Mouse (Mus musculus) hindbrain, embryonic 10.5 days (tissue): ENCODE data around the gene Anks1. TPM values are rescaled to one million over a fixed set of nuclear protein-coding genes. Genes with fewer than 3 reads are reported as not detected.
"Not testable (repeated sequence)": the region's sequence is repeated elsewhere in the genome, so short reads cannot be mapped to it uniquely, and the experiment has no call there.

Source experiments
- DNase-seq: peaks from one replicate; pipeline ENCODE4 v3.0.0-alpha.2; 2017; ENCODE audit warnings: low spot score
- H3K27ac ChIP-seq: fragments of 300-500 bp; sonication (generic); 2 replicates; pipeline ENCODE4 v1.5.1; 2016; ENCODE audit warnings: mild to moderate bottlenecking, moderate library complexity
- H3K27me3 ChIP-seq: fragments of 300-500 bp; sonication (generic); 2 replicates; pipeline ENCODE4 v1.6.1; 2016; ENCODE audit warnings: mild to moderate bottlenecking; ENCODE audit not compliant: poor library complexity, insufficient read depth, severe bottlenecking
- H3K36me3 ChIP-seq: fragments of 300-500 bp; sonication (generic); 2 replicates; pipeline ENCODE4 v1.6.1; 2016; ENCODE audit warnings: mild to moderate bottlenecking, moderate library complexity
- H3K4me1 ChIP-seq: fragments of 300-500 bp; sonication (generic); replicated peaks from 2 replicates; pipeline ENCODE4 v1.6.1; 2016; ENCODE audit warnings: mild to moderate bottlenecking
- H3K4me3 ChIP-seq: fragments of 300-500 bp; sonication (generic); 2 replicates; pipeline ENCODE4 v1.5.1; 2016; ENCODE audit warnings: mild to moderate bottlenecking, moderate library complexity
- H3K9me3 ChIP-seq: fragments of 300-500 bp; sonication (generic); 2 replicates; pipeline ENCODE4 v1.6.1; 2016; ENCODE audit warnings: mild to moderate bottlenecking, moderate library complexity
- WGBS: fragments of 180-500 bp; shearing (Covaris S2); methylation state at CpG from one replicate; pipeline ENCODE4 v1.1.7; 2016; 5-methylcytosine and 5-hydroxymethylcytosine counted together
- polyA plus RNA-seq: library from polyadenylated mRNA; unstranded; fragments of >200 nt; fragmentation: Nextera tagmentation; extraction: Ambion mirVana; gene quantifications from 2 replicates; pipeline ENCODE4 v1.2.1, GENCODE M21; 2016

Anks1 gene
- polyA plus RNA-seq, 1 experiment from 2014 or later = 62.0 TPM

DNA sequence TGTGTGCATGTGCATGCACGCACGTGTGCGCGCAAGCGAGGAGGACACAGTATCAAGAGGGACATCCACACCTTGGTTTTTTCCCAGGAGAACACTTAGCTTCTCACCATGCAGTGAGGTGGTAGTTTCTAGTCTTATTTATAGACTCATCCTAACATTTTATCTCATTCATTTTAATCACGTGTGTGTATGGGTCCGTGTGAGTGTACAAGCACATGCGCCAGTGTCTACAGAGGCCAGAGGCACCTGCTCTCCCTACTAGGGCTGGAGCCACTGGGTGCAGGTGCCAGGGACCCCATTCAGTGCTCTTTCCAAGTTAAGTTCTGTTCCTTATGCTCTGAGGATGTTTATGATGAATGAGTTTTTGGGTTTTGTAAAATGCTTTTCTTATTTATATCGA, 48.5 kb downstream of the Anks1 start:
- no peaks in the 10 kb centered on the region for H3K9me3 ChIP-seq
- no peak for DNase-seq
- WGBS = 97% methylated on average over 9 of the region's 9 CpGs
- no peaks in the 10 kb centered on the region for H3K36me3 ChIP-seq
- H3K4me3 ChIP-seq = no peak overlapping the region
- peaks cover 11% of the 10 kb centered on the region for H3K4me1 ChIP-seq
- H3K27ac ChIP-seq = no peak overlapping the region
- no peaks in the 10 kb centered on the region for H3K27me3 ChIP-seq

- Histone ChIP-seq H3K4me1 (0 out of 2 replicates have a peak, but pooled peaks cover 14% of the 10 kb centered on the region), H3K36me3 (no peaks in the 10 kb centered on the region), H3K4me3 (no peak overlapping the region), H3K27ac (0 out of 2 replicates have a peak overlapping the region, but pooled peaks have one; percentile 31), H3K27me3 (no peaks in the 10 kb centered on the region), H3K9me3 (no peaks in the 10 kb centered on the region)
- no peak for DNase-seq
- WGBS = 86% methylated on average over 21 of the region's 21 CpGs
These were observed 51.3 kb downstream of the Anks1 start for GRCm38 (mm10) chr17:27960128-27961111.

- 0 out of 2 replicates have a peak, but pooled peaks cover 20% of the 10 kb centered on the region for H3K4me1 ChIP-seq
- not testable (repeated sequence) for H3K27me3 ChIP-seq, H3K9me3 ChIP-seq, DNase-seq, H3K4me3 ChIP-seq, H3K27ac ChIP-seq, H3K36me3 ChIP-seq
- 91% methylated on average over 7 of the region's 7 CpGs for WGBS
These were observed 54.0 kb downstream of the Anks1 start for GRCm38 (mm10) chr17:27963120-27963519.

DNA sequence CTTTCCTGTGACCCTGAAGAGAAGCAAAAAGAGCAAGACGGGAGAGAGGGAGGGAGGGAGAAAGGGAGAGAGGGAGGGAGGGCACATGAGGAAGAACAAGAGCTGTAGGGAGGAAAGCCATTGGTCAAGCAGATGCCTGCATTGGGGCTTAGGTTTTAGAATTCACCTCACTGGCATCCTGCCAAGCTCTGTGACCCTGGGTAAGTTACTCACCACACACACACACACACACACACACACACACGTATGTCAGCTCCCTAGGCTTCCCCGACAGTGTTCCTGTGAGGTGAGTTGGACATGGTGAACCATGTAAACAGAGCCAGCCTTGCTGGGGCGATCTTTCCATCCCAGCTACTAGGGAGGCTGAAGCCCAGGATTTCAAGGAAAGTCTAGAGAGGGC, 55.5 kb downstream of the Anks1 start:
- no peak for DNase-seq
- Histone ChIP-seq H3K4me3 (no peak overlapping the region), H3K4me1 (peaks cover 32% of the 10 kb centered on the region), H3K36me3 (no peaks in the 10 kb centered on the region), H3K9me3 (no peaks in the 10 kb centered on the region), H3K27ac (peak overlapping the region; percentile 12; the same call in 1 of the 2 replicates), H3K27me3 (no peaks in the 10 kb centered on the region)
- WGBS = 70% methylated on average over 4 of the region's 4 CpGs

- Histone ChIP-seq H3K36me3 (no peaks in the 10 kb centered on the region), H3K9me3 (no peaks in the 10 kb centered on the region), H3K27ac (no peak overlapping the region), H3K4me1 (peaks cover 36% of the 10 kb centered on the region), H3K4me3 (no peak overlapping the region), H3K27me3 (no peaks in the 10 kb centered on the region)
- no peak for DNase-seq
- WGBS = 89% methylated on average over 10 of the region's 10 CpGs
These were observed 56.2 kb downstream of the Anks1 start for GRCm38 (mm10) chr17:27965292-27965691.

DNA sequence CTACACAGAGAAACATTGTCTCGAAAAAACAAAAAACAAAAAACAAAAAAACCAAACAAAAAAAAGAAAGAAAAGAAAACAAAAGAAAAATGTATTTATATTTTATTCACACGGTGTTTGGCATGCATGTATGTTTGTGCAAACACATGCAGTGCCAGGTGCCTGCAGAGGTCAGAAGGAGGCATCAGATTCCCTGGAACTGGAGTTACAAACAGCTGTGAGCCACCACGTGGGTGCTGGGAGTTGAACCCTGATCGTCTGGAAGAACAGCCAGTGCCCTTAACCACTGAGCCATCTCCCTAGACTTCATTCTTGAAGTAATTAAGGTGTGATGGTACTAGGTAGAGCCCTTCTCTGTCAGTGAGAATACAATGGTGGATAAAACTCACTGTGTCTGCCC, 57.0 kb downstream of the Anks1 start:
- Histone ChIP-seq H3K27ac (no peak overlapping the region), H3K27me3 (no peaks in the 10 kb centered on the region), H3K4me1 (peaks cover 37% of the 10 kb centered on the region), H3K4me3 (no peak overlapping the region), H3K9me3 (no peaks in the 10 kb centered on the region), H3K36me3 (no peaks in the 10 kb centered on the region)
- no peak for DNase-seq
- 75% methylated on average over 4 of the region's 4 CpGs for WGBS

DNA sequence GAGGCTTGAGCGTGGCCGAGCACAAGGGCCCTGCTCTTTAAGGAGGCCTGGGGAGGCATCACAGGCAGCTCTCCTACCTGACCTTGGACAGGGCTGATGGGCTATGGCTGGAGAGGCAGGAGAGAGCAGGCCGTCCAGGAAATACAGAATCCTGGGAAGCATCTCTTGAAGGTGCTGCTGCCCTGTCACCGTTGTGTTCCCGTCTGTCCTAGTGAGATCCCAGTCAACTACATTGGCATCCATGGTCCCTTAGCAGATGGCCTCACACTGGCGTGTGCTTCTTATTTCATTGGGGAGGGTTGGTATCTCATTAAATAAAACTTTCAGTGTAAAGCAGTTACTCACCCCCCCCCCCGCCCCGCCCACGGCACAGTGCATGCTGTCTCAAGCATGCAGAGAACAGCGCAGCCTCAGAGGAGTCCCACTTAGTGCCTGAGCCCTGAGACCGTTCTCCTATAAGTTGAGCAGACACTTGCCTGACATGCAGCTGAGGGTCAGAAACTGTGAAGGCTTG, 57.5 kb downstream of the Anks1 start:
- no peak overlapping the region for H3K4me3 ChIP-seq
- 87% methylated on average over 11 of the region's 11 CpGs for WGBS
- peaks cover 38% of the 10 kb centered on the region for H3K4me1 ChIP-seq
- no peak overlapping the region for H3K27ac ChIP-seq
- no peak for DNase-seq
- no peaks in the 10 kb centered on the region for H3K9me3 ChIP-seq
- no peaks in the 10 kb centered on the region for H3K36me3 ChIP-seq
- no peaks in the 10 kb centered on the region for H3K27me3 ChIP-seq

DNA sequence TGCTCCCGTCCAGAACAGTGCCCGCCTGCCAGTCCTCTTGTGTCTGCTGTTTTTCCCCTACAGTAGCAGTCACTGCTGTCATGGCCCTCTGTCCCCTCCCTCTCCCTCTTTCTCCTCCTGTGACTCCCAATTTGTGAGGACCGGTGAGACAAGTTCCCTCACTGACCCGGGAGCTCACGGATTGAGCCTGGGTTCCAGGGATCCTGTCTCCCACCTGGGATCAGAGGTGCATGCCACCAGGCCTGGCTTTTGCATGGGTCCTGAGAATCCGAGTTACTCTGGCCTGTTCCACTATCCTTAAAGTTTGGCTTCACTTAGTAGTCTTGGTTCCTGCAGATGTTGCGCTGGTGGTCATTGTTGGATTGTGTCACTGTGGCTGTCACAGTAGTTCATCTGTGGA, 58.4 kb downstream of the Anks1 start:
- Histone ChIP-seq H3K9me3 (no peaks in the 10 kb centered on the region), H3K4me1 (peaks cover 38% of the 10 kb centered on the region), H3K27ac (no peak overlapping the region), H3K27me3 (no peaks in the 10 kb centered on the region), H3K4me3 (no peak overlapping the region), H3K36me3 (no peaks in the 10 kb centered on the region)
- 91% methylated on average over 7 of the region's 7 CpGs for WGBS
- DNase-seq = no peak

- Histone ChIP-seq H3K36me3 (no peaks in the 10 kb centered on the region), H3K4me1 (peaks cover 38% of the 10 kb centered on the region), H3K27ac (no peak overlapping the region), H3K27me3 (no peaks in the 10 kb centered on the region), H3K4me3 (no peak overlapping the region), H3K9me3 (no peaks in the 10 kb centered on the region)
- WGBS = 87% methylated on average over 9 of the region's 9 CpGs
- no peak for DNase-seq
These were observed 59.1 kb downstream of the Anks1 start for GRCm38 (mm10) chr17:27968033-27968750.

- Histone ChIP-seq H3K9me3 (no peaks in the 10 kb centered on the region), H3K27me3 (no peaks in the 10 kb centered on the region), H3K27ac (peak overlapping the region; percentile 0; the same call in 1 of the 2 replicates), H3K4me1 (peaks cover 34% of the 10 kb centered on the region), H3K36me3 (no peaks in the 10 kb centered on the region), H3K4me3 (no peak overlapping the region)
- 92% methylated on average over 5 of the region's 5 CpGs for WGBS
- no peak for DNase-seq
These were observed 59.8 kb downstream of the Anks1 start for GRCm38 (mm10) chr17:27968903-27969302.

DNA sequence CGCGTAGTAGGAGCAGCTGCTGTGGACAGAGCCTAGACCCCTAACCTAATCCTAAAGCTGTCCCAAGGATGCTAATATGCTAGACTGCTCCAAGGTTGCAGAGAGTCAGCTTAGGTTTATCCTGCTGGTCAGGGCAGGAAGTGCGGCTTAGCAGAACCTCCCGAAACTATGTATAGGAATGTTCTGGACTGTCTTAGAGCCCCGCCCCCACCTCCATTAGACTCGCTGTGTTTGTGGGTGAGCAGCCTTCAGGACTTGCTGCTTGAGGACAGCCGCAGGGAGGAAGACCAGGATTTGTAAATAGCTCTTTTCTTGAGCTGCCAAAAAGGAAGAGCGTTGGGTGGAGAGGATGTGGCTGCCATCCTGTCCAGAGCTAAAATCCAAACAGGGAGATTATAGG, 60.3 kb downstream of the Anks1 start:
- Histone ChIP-seq H3K36me3 (no peaks in the 10 kb centered on the region), H3K4me3 (no peak overlapping the region), H3K27me3 (no peaks in the 10 kb centered on the region), H3K4me1 (peaks cover 33% of the 10 kb centered on the region), H3K27ac (0 out of 2 replicates have a peak overlapping the region, but pooled peaks have one; percentile 0), H3K9me3 (no peaks in the 10 kb centered on the region)
- WGBS = 84% methylated on average over 8 of the region's 8 CpGs
- peak; percentile 30 for DNase-seq

DNA sequence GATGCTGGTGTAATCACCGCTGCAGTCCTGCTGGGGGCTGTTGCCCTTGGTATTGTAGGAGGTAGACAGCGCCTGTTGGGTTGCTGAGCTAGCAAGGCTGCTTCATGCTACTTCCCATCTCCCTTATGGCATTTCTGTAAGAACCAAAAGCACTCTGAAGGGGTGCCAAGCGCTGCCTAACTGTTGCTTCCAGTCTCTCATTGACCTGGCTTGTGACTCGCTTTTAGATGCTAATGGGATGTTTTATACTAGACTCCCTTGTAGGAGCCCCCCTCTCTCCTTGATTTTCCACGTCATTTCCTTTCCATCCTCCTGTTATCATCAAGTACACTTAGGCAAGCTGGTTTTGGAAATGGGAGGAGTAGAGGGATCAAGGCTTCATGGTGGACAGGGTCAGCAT, 60.8 kb downstream of the Anks1 start:
- Histone ChIP-seq H3K9me3 (no peaks in the 10 kb centered on the region), H3K36me3 (peaks cover 2% of the 10 kb centered on the region), H3K4me3 (no peak overlapping the region), H3K4me1 (peaks cover 28% of the 10 kb centered on the region), H3K27ac (no peak overlapping the region), H3K27me3 (no peaks in the 10 kb centered on the region)
- DNase-seq = no peak
- 82% methylated on average over 5 of the region's 5 CpGs for WGBS

GRCm38 (mm10) chr17:27970305-27970704, 61.2 kb downstream of the Anks1 start:
- peaks cover 25% of the 10 kb centered on the region for H3K4me1 ChIP-seq
- H3K36me3 ChIP-seq = peaks cover 6% of the 10 kb centered on the region
- no peak overlapping the region for H3K27ac ChIP-seq
- H3K9me3 ChIP-seq = no peaks in the 10 kb centered on the region
- WGBS = 94% methylated on average over 5 of the region's 5 CpGs
- H3K27me3 ChIP-seq = no peaks in the 10 kb centered on the region
- H3K4me3 ChIP-seq = no peak overlapping the region
- no peak for DNase-seq
